10 mouse cellular contexts compared by ENCODE assay signal in the genomic region with DNA sequence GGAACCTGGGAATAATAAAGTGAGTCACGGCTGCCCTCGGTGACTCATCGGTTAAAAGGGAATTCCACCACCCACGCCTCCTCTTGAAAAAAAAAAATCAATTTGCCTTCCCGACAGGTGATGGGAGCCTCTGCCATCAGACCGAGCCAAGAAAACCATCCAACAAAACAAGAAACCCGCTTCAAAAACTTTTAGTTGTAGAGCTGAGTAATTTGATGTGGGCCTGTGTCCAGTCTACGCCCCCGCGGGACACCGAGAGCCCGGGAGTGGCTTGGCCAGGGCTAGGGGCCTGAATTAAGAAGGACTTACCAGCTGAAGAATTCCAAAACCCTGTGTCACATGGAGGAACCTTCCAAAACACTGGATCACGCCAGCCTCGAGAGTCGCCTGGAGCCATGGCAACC.
DNase-seq lines count a peak whose midpoint lies in the region; ATAC-seq and TF ChIP-seq lines count a peak whose summit lies in the region.
"Had no signal": no experiment of that assay in that cellular context is flagged by ENCODE, and none has a peak within 500 bp of the region (broad histone marks: within the 10 kb centered on the region; RNA-seq: fewer than 3 reads in every experiment).

No protein-coding gene starts in this region.

- intact Hi-C loops in left cerebral cortex, postnatal 36 days (cut with DNase I): no loop called here

- peaks cover 12% of the 10 kb centered on the region for H3K27me3 ChIP-seq in heart, embryonic 11.5 days (ENCODE audit: control insufficient read depth, insufficient read depth, low read length)
- H3K27me3 ChIP-seq in lung, postnatal 0 days (replicated peaks; ENCODE audit: insufficient read depth, low read length): no peaks in the 10 kb centered on the region
- H3K27me3 ChIP-seq: limb, embryonic 15.5 days had no signal

- no peaks in the 10 kb centered on the region for H3K9me3 ChIP-seq in heart, embryonic 11.5 days (replicated peaks; ENCODE audit: control insufficient read depth, low read length)
- no peaks in the 10 kb centered on the region for H3K9me3 ChIP-seq in lung, postnatal 0 days (ENCODE audit: low read length)
- H3K9me3 ChIP-seq: limb, embryonic 15.5 days had no signal

- H3K4me2 ChIP-seq in heart, embryonic 11.5 days: no peak overlapping the region
- no peak overlapping the region for H3K4me2 ChIP-seq in lung, postnatal 0 days (replicated peaks; ENCODE audit: low read depth, low read length)
- H3K4me2 ChIP-seq: limb, embryonic 15.5 days had no signal

- WGBS in heart, embryonic 11.5 days (ENCODE audit: insufficient replicate concordance): 82% methylated on average over 15 of the region's 15 CpGs
- WGBS in lung, postnatal 0 days: 60% methylated on average over 15 of the region's 15 CpGs

- H3K27ac ChIP-seq in heart, embryonic 11.5 days (ENCODE audit: low read depth, low read length): no peak overlapping the region
- H3K27ac ChIP-seq in lung, postnatal 0 days (ENCODE audit: low read length): no peak overlapping the region
- H3K27ac ChIP-seq: limb, embryonic 15.5 days had no signal

- ATAC-seq in heart, embryonic 11.5 days (replicated peaks; ENCODE audit: insufficient number of reproducible peaks, low FRiP score, low TSS enrichment): no peak
- peak; percentile 40 for ATAC-seq in lung, postnatal 0 days
- ATAC-seq in megakaryocyte, adult 5-6 weeks (ENCODE audit: poor library complexity, severe bottlenecking): no peak

- no peak for TF ChIP-seq EP300 in lung, postnatal 0 days (IDR thresholded peaks at IDR 0.05)

- H3K4me1 ChIP-seq in heart, embryonic 11.5 days (ENCODE audit: control insufficient read depth, insufficient read depth, low read length): peaks cover 22% of the 10 kb centered on the region
- H3K4me1 ChIP-seq in lung, postnatal 0 days (ENCODE audit: insufficient read depth, low read depth, low read length): no peaks in the 10 kb centered on the region

- DNase-seq in heart, adult 18-20 months: peak; percentile 83 to 90
- peak; percentile 64 for DNase-seq in MN1 (ENCODE audit: low spot score)
- DNase-seq in fat pad, adult 2 months (ENCODE audit: extremely low read depth, low read depth, low spot score): peak; percentile 56
- peak; percentile 31 for DNase-seq in lung, postnatal 0 days (ENCODE audit: low spot score)
- no peak for DNase-seq in left cerebral cortex, postnatal 36 days (ENCODE audit: low spot score in 2 of 2)
- DNase-seq in thymus, postnatal 14 days: no peak
- DNase-seq: kidney, adult 11 months had no signal

- no peak overlapping the region for H3K9ac ChIP-seq in heart, embryonic 11.5 days (ENCODE audit: low read depth, low read length)
- H3K9ac ChIP-seq in lung, postnatal 0 days (replicated peaks; ENCODE audit: low read depth): no peak overlapping the region
- H3K9ac ChIP-seq: limb, embryonic 15.5 days had no signal

- H3K36me3 ChIP-seq in heart, embryonic 11.5 days (ENCODE audit: control insufficient read depth, insufficient read depth, low read length): no peaks in the 10 kb centered on the region; the same call in 1 of the 2 replicates
- H3K36me3 ChIP-seq in lung, postnatal 0 days (ENCODE audit: insufficient read depth, low read length): no peaks in the 10 kb centered on the region

- H3K4me3 ChIP-seq in heart, embryonic 11.5 days (ENCODE audit: low read depth, low read length): no peak overlapping the region
- H3K4me3 ChIP-seq in lung, postnatal 0 days (ENCODE audit: low read depth, low read length): no peak overlapping the region
- H3K4me3 ChIP-seq: limb, embryonic 15.5 days had no signal

- TF ChIP-seq CTCF in lung, postnatal 0 days (IDR thresholded peaks at IDR 0.05): no peak

Comparison
In these comparisons a context has a peak if more than half of its experiments do, and no peak if none do; other contexts are left out.
1. DNase-seq: peak in heart, adult 18-20 months (2 of 2), MN1 (single experiment), fat pad, adult 2 months (single experiment) and lung, postnatal 0 days (single experiment); none in left cerebral cortex, postnatal 36 days (0 of 2) and thymus, postnatal 14 days (single experiment).